Mouse (Mus musculus): Measurements from ENCODE around the gene Rpl18a.

Rpl18a gene

GRCm38 (mm10) chr8:70903582-70903981 lies 6.4 kb upstream of the Rpl18a start:
- in situ Hi-C loops (cut with MboI, MseI) = loop anchor here (10.0 kb wide), 1 partner anchor 1289 kb away; no protein-coding TSS in a partner anchor

- in situ Hi-C loops (cut with MboI, MseI) = loop anchor here (10.0 kb wide), 1 partner anchor 1288 kb away; no protein-coding TSS in a partner anchor
Measured at GRCm38 (mm10) chr8:70903112-70903511, 5.9 kb upstream of the Rpl18a start.

GRCm38 (mm10) chr8:70902211-70902610 lies 5.0 kb upstream of the Rpl18a start:
- in situ Hi-C loops (cut with MboI, MseI) = loop anchor here (10.0 kb wide), 1 partner anchor 1287 kb away; no protein-coding TSS in a partner anchor

- in situ Hi-C loops (cut with MboI, MseI) = loop anchor here (10.0 kb wide), 1 partner anchor 1286 kb away; no protein-coding TSS in a partner anchor
Measured at GRCm38 (mm10) chr8:70900872-70901387, 3.7 kb upstream of the Rpl18a start.

- in situ Hi-C loops (cut with MboI, MseI) = loop anchor here (5.0 to 10.0 kb wide), 2 partner anchors 588 to 1026 kb away; partner anchors contain the start of genes Ano8 and Gtpbp3
Measured at GRCm38 (mm10) chr8:70899226-70899625, 2.0 kb upstream of the Rpl18a start.

GRCm38 (mm10) chr8:70898661-70899198 lies 1.5 kb upstream of the Rpl18a start:
- in situ Hi-C loops (cut with MboI, MseI) = loop anchor here (5.0 to 10.0 kb wide), 2 partner anchors 589 to 1026 kb away; partner anchors contain the start of genes Ano8 and Gtpbp3

GRCm38 (mm10) chr8:70897681-70898413 lies 635 bp upstream of the Rpl18a start:
- in situ Hi-C loops (cut with MboI, MseI) = loop anchor here (5.0 to 10.0 kb wide), 2 partner anchors 589 to 1027 kb away; partner anchors contain the start of genes Ano8 and Gtpbp3

- in situ Hi-C loops (cut with MboI, MseI) = loop anchor here (5.0 to 10.0 kb wide), 2 partner anchors 591 to 1028 kb away; partner anchors contain the start of genes Ano8 and Gtpbp3
Measured at GRCm38 (mm10) chr8:70896316-70897020, 744 bp downstream of the Rpl18a start.

- in situ Hi-C loops (cut with MboI, MseI) = loop anchor here (5.0 to 10.0 kb wide), 2 partner anchors 592 to 1029 kb away; partner anchors contain the start of genes Ano8 and Gtpbp3
Measured at GRCm38 (mm10) chr8:70895571-70896259, 1.5 kb downstream of the Rpl18a start.

- in situ Hi-C loops (cut with MboI, MseI) = loop anchor here (5.0 to 10.0 kb wide), 2 partner anchors 592 to 1030 kb away; partner anchors contain the start of genes Ano8 and Gtpbp3
Measured at GRCm38 (mm10) chr8:70894771-70895545, 2.3 kb downstream of the Rpl18a start.

GRCm38 (mm10) chr8:70894385-70894720 lies 2.9 kb downstream of the Rpl18a start:
- in situ Hi-C loops (cut with MboI, MseI) = loop anchor here (10.0 kb wide), 1 partner anchor 1030 kb away; no protein-coding TSS in a partner anchor

- in situ Hi-C loops (cut with MboI, MseI) = loop anchor here (10.0 kb wide), 1 partner anchor 1031 kb away; no protein-coding TSS in a partner anchor
Measured at GRCm38 (mm10) chr8:70893656-70894384, 3.4 kb downstream of the Rpl18a start.

GRCm38 (mm10) chr8:70892896-70893655 lies 4.1 kb downstream of the Rpl18a start:
- in situ Hi-C loops (cut with MboI, MseI) = loop anchor here (10.0 kb wide), 1 partner anchor 1032 kb away; no protein-coding TSS in a partner anchor

- in situ Hi-C loops (cut with MboI, MseI) = loop anchor here (10.0 kb wide), 1 partner anchor 1033 kb away; no protein-coding TSS in a partner anchor
Measured at GRCm38 (mm10) chr8:70892022-70892895, 5.0 kb downstream of the Rpl18a start, which contains the start of gene Slc5a5. Slc5a5 (minus strand) TSS chr8:70892757.

GRCm38 (mm10) chr8:70891356-70891755 lies 5.9 kb downstream of the Rpl18a start:
- in situ Hi-C loops (cut with MboI, MseI) = loop anchor here (10.0 kb wide), 1 partner anchor 1033 kb away; no protein-coding TSS in a partner anchor

- in situ Hi-C loops (cut with MboI, MseI) = loop anchor here (10.0 kb wide), 1 partner anchor 1034 kb away; no protein-coding TSS in a partner anchor
Measured at GRCm38 (mm10) chr8:70890656-70891055, 6.6 kb downstream of the Rpl18a start.

GRCm38 (mm10) chr8:70887669-70888068 lies 9.5 kb downstream of the Rpl18a start:
- in situ Hi-C loops (cut with MboI, MseI) = no loop called here
